8 mouse cellular contexts compared by ENCODE assay signal in genomic region chr4:119109640-119110039, GRCm38 (mm10). TPM values are rescaled to one million over a fixed set of nuclear protein-coding genes. Genes with fewer than 3 reads are reported as not detected.
DNase-seq lines count a peak whose midpoint lies in the region; ATAC-seq and TF ChIP-seq lines count a peak whose summit lies in the region.

No protein-coding gene starts in this region.

- no peak for TF ChIP-seq CTCF in lung, embryonic 14.5 days (IDR thresholded peaks at IDR 0.05; ENCODE audit: low read depth)
- no peak for TF ChIP-seq CTCF in embryonic fibroblast, embryonic 13.5 days (IDR thresholded peaks at IDR 0.05; ENCODE audit: borderline replicate concordance, insufficient read depth, low read length)
- no peak for TF ChIP-seq CTCF in intestine, postnatal 0 days (IDR thresholded peaks at IDR 0.05; ENCODE audit: low read depth)

- peak overlapping the region; percentile 100 for H3K27ac ChIP-seq in lung, embryonic 14.5 days (ENCODE audit: low read depth)
- peak overlapping the region; percentile 43; the same call in 1 of the 2 replicates for H3K27ac ChIP-seq in embryonic fibroblast, embryonic 13.5 days (ENCODE audit: insufficient read depth, low read length)
- H3K27ac ChIP-seq in intestine, postnatal 0 days (ENCODE audit: low read depth, low read length): peak overlapping the region; percentile 86; the same call in 1 of the 2 replicates
- H3K27ac ChIP-seq in neural tube, embryonic 14.5 days (ENCODE audit: low read depth, low read length): no peak overlapping the region; the same call in 1 of the 2 replicates

- DNase-seq in lung, embryonic 14.5 days: peak; percentile 19
- DNase-seq in lung, adult 18-20 months: no peak
- no peak for DNase-seq in cerebellum, adult 9-10 months
- DNase-seq in left cerebral cortex, adult 9 months (ENCODE audit: low spot score in 2 of 2): no peak

- no peak for TF ChIP-seq POLR2A in embryonic fibroblast, embryonic 13.5 days (IDR thresholded peaks at IDR 0.05; ENCODE audit: low read depth, low read length)

- 19% methylated on average over 11 of the region's 11 CpGs for WGBS in lung, embryonic 14.5 days
- WGBS in intestine, postnatal 0 days: 9% methylated on average over 11 of the region's 11 CpGs
- 6% methylated on average over 11 of the region's 11 CpGs for WGBS in neural tube, embryonic 14.5 days

- ATAC-seq in lung, embryonic 14.5 days (ENCODE audit: insufficient read depth): no peak
- ATAC-seq in intestine, postnatal 0 days: no peak
- ATAC-seq in neural tube, embryonic 14.5 days (ENCODE audit: low read depth): no peak
- ATAC-seq in cerebellum, adult (ENCODE audit: insufficient number of reproducible peaks, low FRiP score, low TSS enrichment): no peak

- no peaks in the 10 kb centered on the region for H3K27me3 ChIP-seq in lung, embryonic 14.5 days (ENCODE audit: insufficient read depth, low read length)
- H3K27me3 ChIP-seq in intestine, postnatal 0 days (replicated peaks; ENCODE audit: control insufficient read depth, insufficient read depth, low read length): no peaks in the 10 kb centered on the region
- no peaks in the 10 kb centered on the region for H3K27me3 ChIP-seq in neural tube, embryonic 14.5 days (ENCODE audit: control insufficient read depth, insufficient read depth, low read length)

- H3K4me2 ChIP-seq in lung, embryonic 14.5 days: peak overlapping the region; percentile 81
- peak overlapping the region; percentile 78 for H3K4me2 ChIP-seq in intestine, postnatal 0 days (replicated peaks; ENCODE audit: low read depth)
- H3K4me2 ChIP-seq in neural tube, embryonic 14.5 days (ENCODE audit: low read depth, low read length): peak overlapping the region; percentile 84

- peaks cover 10% of the 10 kb centered on the region; the same call in 1 of the 2 replicates for H3K4me1 ChIP-seq in lung, embryonic 14.5 days (ENCODE audit: insufficient read depth)
- H3K4me1 ChIP-seq in embryonic fibroblast, embryonic 13.5 days (ENCODE audit: control insufficient read depth, insufficient read depth, low read length): peaks cover 13% of the 10 kb centered on the region
- 0 out of 2 replicates have a peak, but pooled peaks cover 9% of the 10 kb centered on the region for H3K4me1 ChIP-seq in intestine, postnatal 0 days (replicated peaks; ENCODE audit: control insufficient read depth, insufficient read depth, low read length)
- peaks cover 19% of the 10 kb centered on the region for H3K4me1 ChIP-seq in neural tube, embryonic 14.5 days (ENCODE audit: control insufficient read depth, insufficient read depth, low read length)

- H3K36me3 ChIP-seq in lung, embryonic 14.5 days (ENCODE audit: insufficient read depth): peaks cover 11% of the 10 kb centered on the region; the same call in 1 of the 2 replicates
- 0 out of 2 replicates have a peak, but pooled peaks cover 6% of the 10 kb centered on the region for H3K36me3 ChIP-seq in intestine, postnatal 0 days (ENCODE audit: control insufficient read depth, insufficient read depth)
- no peaks in the 10 kb centered on the region for H3K36me3 ChIP-seq in neural tube, embryonic 14.5 days (ENCODE audit: control insufficient read depth, insufficient read depth, low read length)

- H3K9ac ChIP-seq in lung, embryonic 14.5 days: peak overlapping the region; percentile 90
- H3K9ac ChIP-seq in intestine, postnatal 0 days (ENCODE audit: low read depth, low read length): peak overlapping the region; percentile 75
- H3K9ac ChIP-seq in neural tube, embryonic 14.5 days (replicated peaks; ENCODE audit: low read depth, low read length): peak overlapping the region; percentile 77; the same call in 1 of the 2 replicates

- peak overlapping the region; percentile 81 for H3K4me3 ChIP-seq in lung, embryonic 14.5 days (ENCODE audit: low read depth, low read length)
- H3K4me3 ChIP-seq in embryonic fibroblast, embryonic 13.5 days (ENCODE audit: insufficient read depth, low read length): peak overlapping the region; percentile 93
- peak overlapping the region; percentile 90 for H3K4me3 ChIP-seq in intestine, postnatal 0 days (ENCODE audit: low read depth, low read length)
- H3K4me3 ChIP-seq in neural tube, embryonic 14.5 days (ENCODE audit: low read depth, low read length): peak overlapping the region; percentile 68

- no peaks in the 10 kb centered on the region for H3K9me3 ChIP-seq in lung, embryonic 14.5 days (ENCODE audit: low read depth, low read length)
- no peaks in the 10 kb centered on the region for H3K9me3 ChIP-seq in intestine, postnatal 0 days (ENCODE audit: control insufficient read depth)
- no peaks in the 10 kb centered on the region for H3K9me3 ChIP-seq in neural tube, embryonic 14.5 days (ENCODE audit: control insufficient read depth, low read length)

RNA-seq across cellular contexts. Expression of gene Slc2a1, which starts 1.1 kb away (rescaled TPM):
- polyA plus RNA-seq in lung, embryonic 14.5 days (2014; fragmentation: Nextera tagmentation; extraction: Ambion mirVana): 70.7 and 83.1 TPM in 2 replicates
- 92.4 and 124 TPM in 2 replicates for polyA plus RNA-seq in embryonic fibroblast, embryonic 13.5 days (2011; ENCODE audit: insufficient read length, low read depth, missing spikeins)
- polyA plus RNA-seq in intestine, postnatal 0 days (2015; fragmentation: Nextera tagmentation; extraction: Ambion mirVana): 18.1 and 19.0 TPM in 2 replicates
- polyA plus RNA-seq in neural tube, embryonic 14.5 days (2014; fragmentation: Nextera tagmentation; extraction: Ambion mirVana): 61.8 and 83.3 TPM in 2 replicates
